Mouse (Mus musculus): Measurements from ENCODE around the gene Ecpas.

- TF ChIP-seq CTCF (IDR thresholded peaks at IDR 0.05; ENCODE audit: control insufficient read depth, insufficient read depth, low read length), result no peak
- no peak for TF ChIP-seq POLR2A (IDR thresholded peaks at IDR 0.05; ENCODE audit: borderline replicate concordance, control insufficient read depth, low read depth, low read length)
These were observed 38.2 kb downstream of the Ecpas start for GRCm38 (mm10) chr4:58874373-58874772.
